Mouse (Mus musculus): ENCODE data around the gene Gm49395.

Gene Gm49395

GRCm38 (mm10) chr13:114992260-114993014 is 109.3 kb downstream of the Gm49395 start:
- no peak for DNase-seq (ENCODE audit: extremely low spot score, low spot score)

DNA sequence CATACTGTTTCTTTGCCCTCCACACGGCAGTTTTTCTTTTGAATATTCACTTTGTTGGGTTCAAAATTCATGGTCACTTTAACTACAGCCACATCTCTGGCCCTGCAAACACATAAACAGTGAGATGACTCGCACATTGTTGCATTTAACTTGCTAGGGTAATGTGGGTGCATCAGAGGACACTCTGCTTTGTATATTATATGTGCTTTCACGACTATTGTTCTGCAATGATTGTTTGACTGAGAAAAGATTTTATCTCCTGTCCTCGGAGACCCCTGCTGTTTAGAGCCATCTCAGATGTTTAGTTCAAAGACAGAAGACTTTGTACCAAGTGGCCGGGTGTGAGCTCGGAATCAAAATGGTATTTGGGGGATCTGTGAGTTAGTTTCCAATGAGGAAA is 114.1 kb downstream of the Gm49395 start:
- DNase-seq (ENCODE audit: extremely low spot score, low spot score), result no peak

GRCm38 (mm10) chr13:114987161-114987560 is 114.6 kb downstream of the Gm49395 start:
- DNase-seq (ENCODE audit: extremely low spot score, low spot score), result no peak
